Mouse (Mus musculus): Measurements from ENCODE around the gene Tmub1. TPM values are rescaled to one million over a fixed set of nuclear protein-coding genes. Genes with fewer than 3 reads are reported as not detected.
A peak's percentile ranks its signal among the peaks of the same experiment; 100 is the strongest.
"Not testable (repeated sequence)": the region's sequence is repeated elsewhere in the genome, so short reads cannot be mapped to it uniquely, and the experiment has no call there.

Gene Tmub1
- polyA plus RNA-seq, 2 experiments from 2014 or later = 51.1 to 65.5 TPM

GRCm38 (mm10) chr5:24423129-24424003, 24.3 kb downstream of the Tmub1 start, which contains the start of the genes Cdk5 and Slc4a2:
Cdk5 (minus strand) TSS chr5:24423530.
Slc4a2 (plus strand) TSS chr5:24423837.
- ATAC-seq = peak; percentile 93

GRCm38 (mm10) chr5:24420381-24420780, 27.3 kb downstream of the Tmub1 start:
- no peak for ATAC-seq

- no peak for ATAC-seq
These were observed 30.1 kb downstream of the Tmub1 start for GRCm38 (mm10) chr5:24417587-24417986.

GRCm38 (mm10) chr5:24416222-24416736, 31.4 kb downstream of the Tmub1 start:
- peak; percentile 91 for ATAC-seq

- ATAC-seq = no peak
These were observed 33.7 kb downstream of the Tmub1 start for GRCm38 (mm10) chr5:24413938-24414337.

- ATAC-seq = no peak
These were observed 34.5 kb downstream of the Tmub1 start, which contains the start of gene Asic3 for GRCm38 (mm10) chr5:24413042-24413693. Asic3 (plus strand) TSS chr5:24413392.

GRCm38 (mm10) chr5:24412063-24412462, 35.6 kb downstream of the Tmub1 start:
- no peak for ATAC-seq

GRCm38 (mm10) chr5:24409466-24409865, 38.2 kb downstream of the Tmub1 start:
- no peak for ATAC-seq

- ATAC-seq = no peak
These were observed 39.0 kb downstream of the Tmub1 start for GRCm38 (mm10) chr5:24408651-24409050.

- ATAC-seq = no peak
These were observed 42.2 kb downstream of the Tmub1 start for GRCm38 (mm10) chr5:24405389-24405876.

- no peak for ATAC-seq
These were observed 42.9 kb downstream of the Tmub1 start for GRCm38 (mm10) chr5:24404594-24405360.

- no peak for ATAC-seq
These were observed 45.7 kb downstream of the Tmub1 start for GRCm38 (mm10) chr5:24401969-24402368.

GRCm38 (mm10) chr5:24400911-24401605, 46.6 kb downstream of the Tmub1 start:
- ATAC-seq = no peak

- ATAC-seq = no peak
These were observed 47.3 kb downstream of the Tmub1 start for GRCm38 (mm10) chr5:24400362-24400761.

- no peak for ATAC-seq
These were observed 48.0 kb downstream of the Tmub1 start for GRCm38 (mm10) chr5:24399686-24400085.

- not testable (repeated sequence) for ATAC-seq
These were observed 51.4 kb downstream of the Tmub1 start for GRCm38 (mm10) chr5:24396254-24396653.

Other genes with a start within 250 kb of the Tmub1 start
- gene Kcnh2, start 96.2 kb downstream of the Tmub1 start, polyA plus RNA-seq (2017; shearing (Covaris generic)) = under 1 TPM; 0.16 to 0.24 TPM
- under 1 TPM in 1 of 2 experiments, not detected in 1; 0.42 TPM for gene Nos3, start 83.0 kb downstream of the Tmub1 start, polyA plus RNA-seq (2017; shearing (Covaris generic))
- 1 to 10 TPM; 2.2 to 2.9 TPM for gene Atg9b, start 55.7 kb downstream of the Tmub1 start, polyA plus RNA-seq (2017; shearing (Covaris generic))
- gene Abcb8, start 54.2 kb downstream of the Tmub1 start, polyA plus RNA-seq (2017; shearing (Covaris generic)) = 10 to 100 TPM; 15.3 to 21.6 TPM
- under 1 TPM in 1 of 2 experiments, not detected in 1; 0.85 TPM for gene Asic3, start 34.5 kb downstream of the Tmub1 start, polyA plus RNA-seq (2017; shearing (Covaris generic))
- gene Cdk5, start 24.3 kb downstream of the Tmub1 start, polyA plus RNA-seq (2017; shearing (Covaris generic)) = 10 to 100 TPM; 54.8 to 58.3 TPM
- gene Slc4a2, start 24.0 kb downstream of the Tmub1 start, polyA plus RNA-seq (2017; shearing (Covaris generic)) = 10 to 100 TPM; 12.2 to 13.3 TPM
- 10 to 100 TPM; 34.9 to 49.5 TPM for gene Fastk, start 2.6 kb downstream of the Tmub1 start, polyA plus RNA-seq (2017; shearing (Covaris generic))
- 1 to 10 TPM; 3.9 to 6.0 TPM for gene Agap3, start 4.3 kb upstream of the Tmub1 start, polyA plus RNA-seq (2017; shearing (Covaris generic))
- under 1 TPM in 1 of 2 experiments, not detected in 1; 0.09 TPM for gene Gbx1, start 79.3 kb upstream of the Tmub1 start, polyA plus RNA-seq (2017; shearing (Covaris generic))
- not detected for gene Asb10, start 93.1 kb upstream of the Tmub1 start, polyA plus RNA-seq (2017; shearing (Covaris generic))
- gene 4931409K22Rik, start 109.0 kb upstream of the Tmub1 start, polyA plus RNA-seq (2017; shearing (Covaris generic)) = under 1 TPM in 1 of 2 experiments, not detected in 1; 0.46 TPM
- gene Abcf2, start 129.6 kb upstream of the Tmub1 start, polyA plus RNA-seq (2017; shearing (Covaris generic)) = 10 to 100 TPM; 51.8 to 56.8 TPM
- gene Chpf2, start 138.9 kb upstream of the Tmub1 start, polyA plus RNA-seq (2017; shearing (Covaris generic)) = 10 to 100 TPM in 1 of 2 experiments, 1 to 10 TPM in 1; 8.3 to 17.8 TPM
- gene Smarcd3, start 176.6 kb upstream of the Tmub1 start, polyA plus RNA-seq (2017; shearing (Covaris generic)) = under 1 TPM in 1 of 2 experiments, not detected in 1; 0.41 TPM
- gene Nub1, start 237.7 kb upstream of the Tmub1 start, polyA plus RNA-seq (2017; shearing (Covaris generic)) = 10 to 100 TPM; 63.9 to 65.7 TPM

All from activated CD4-positive, CD25-positive, alpha-beta regulatory T cell, adult 4 months (primary cell).